Mouse (Mus musculus) fat pad, adult 2 months (tissue): ENCODE data around the gene Hmcn1.

ENCODE experiments used
- DNase-seq: peaks from one replicate; pipeline ENCODE4 v3.0.0-alpha.2; 2011; ENCODE audit warnings: low read depth, low spot score; ENCODE audit errors: extremely low read depth

The Hmcn1 gene

GRCm38 (mm10) chr1:150993162-150994064, at the start of gene Hmcn1:
Gene Hmcn1, minus strand, starts transcription at chr1:150993435.
- no peak for DNase-seq

- DNase-seq, result no peak
Measured at GRCm38 (mm10) chr1:151040945-151041649, 47.9 kb upstream of the Hmcn1 start.

- no peak for DNase-seq
Measured at GRCm38 (mm10) chr1:151040290-151040689, 47.1 kb upstream of the Hmcn1 start.

- DNase-seq, result no peak
Measured at GRCm38 (mm10) chr1:151039189-151039588, 46.0 kb upstream of the Hmcn1 start.

- no peak for DNase-seq
Measured at GRCm38 (mm10) chr1:151038566-151038965, 45.3 kb upstream of the Hmcn1 start.

- DNase-seq, result no peak
Measured at GRCm38 (mm10) chr1:151036405-151036985, 43.3 kb upstream of the Hmcn1 start.

GRCm38 (mm10) chr1:151035766-151036165, 42.5 kb upstream of the Hmcn1 start:
- DNase-seq, result no peak

GRCm38 (mm10) chr1:151034993-151035592, 41.9 kb upstream of the Hmcn1 start:
- DNase-seq, result no peak

GRCm38 (mm10) chr1:151033291-151033690, 40.1 kb upstream of the Hmcn1 start:
- no peak for DNase-seq

GRCm38 (mm10) chr1:151031581-151031980, 38.3 kb upstream of the Hmcn1 start:
- no peak for DNase-seq

GRCm38 (mm10) chr1:151031086-151031485, 37.9 kb upstream of the Hmcn1 start:
- no peak for DNase-seq

- DNase-seq, result no peak
Measured at GRCm38 (mm10) chr1:151025049-151025773, 32.0 kb upstream of the Hmcn1 start.

- DNase-seq, result no peak
Measured at GRCm38 (mm10) chr1:151019273-151019890, 26.1 kb upstream of the Hmcn1 start.

- no peak for DNase-seq
Measured at GRCm38 (mm10) chr1:151011056-151011455, 17.8 kb upstream of the Hmcn1 start.

GRCm38 (mm10) chr1:151009115-151009797, 16.0 kb upstream of the Hmcn1 start:
- DNase-seq, result no peak

- DNase-seq, result no peak
Measured at GRCm38 (mm10) chr1:151007747-151008146, 14.5 kb upstream of the Hmcn1 start.

- no peak for DNase-seq
Measured at GRCm38 (mm10) chr1:151004007-151004406, 10.8 kb upstream of the Hmcn1 start.

GRCm38 (mm10) chr1:151001868-151002428, 8.7 kb upstream of the Hmcn1 start:
- DNase-seq, result no peak

- DNase-seq, result no peak
Measured at GRCm38 (mm10) chr1:151000714-151001113, 7.5 kb upstream of the Hmcn1 start.
